Mouse (Mus musculus) lung, postnatal 0 days (tissue): ENCODE data around the gene Calhm4.

ENCODE experiments used
- CTCF ChIP-seq: IDR thresholded peaks from 2 replicates; pipeline ENCODE4 v1.5.1; 2016; ENCODE audit warnings: antibody characterized with exemption, mild to moderate bottlenecking
- EP300 ChIP-seq: IDR thresholded peaks from 2 replicates; pipeline ENCODE4 v1.6.1; 2016; ENCODE audit warnings: antibody characterized with exemption, mild to moderate bottlenecking, control low read depth

GRCm38 (mm10) chr10:33998397-33998796, 45.7 kb downstream of the Calhm4 start:
- no peak for TF ChIP-seq EP300
- TF ChIP-seq CTCF: no peak
